Mouse (Mus musculus): ENCODE results near the gene Mme. TPM values are rescaled to one million over a fixed set of nuclear protein-coding genes. Genes with fewer than 3 reads are reported as not detected.

Gene Mme
- polyA plus RNA-seq, 2 experiments, result 0.03 to 0.11 TPM

GRCm38 (mm10) chr3:63398171-63398570, 156.8 kb downstream of the Mme start:
- ATAC-seq (ENCODE audit: insufficient read depth) (no peak), DNase-seq (ENCODE audit: low read depth in 3 of 3, low spot score in 3 of 3) (no peak)
- Histone ChIP-seq H3K27me3 (ENCODE audit: control insufficient read depth, insufficient read depth, low read length) (no peaks in the 10 kb centered on the region), H3K4me1 (replicated peaks; ENCODE audit: control insufficient read depth in 2 of 2, insufficient read depth in 2 of 2, low read length in 1 of 2) (no peaks in the 10 kb centered on the region), H3K9ac (replicated peaks) (no peak overlapping the region), H3K4me2 (ENCODE audit: low read depth) (no peak overlapping the region), H3K9me3 (ENCODE audit: control insufficient read depth, low read length) (no peaks in the 10 kb centered on the region), H3K4me3 (ENCODE audit: insufficient read depth in 1 of 2, low read depth in 2 of 2, low read length in 2 of 2) (no peak overlapping the region), H3K27ac (no peak overlapping the region), H3K36me3 (replicated peaks; ENCODE audit: control insufficient read depth, insufficient read depth, low read depth) (no peaks in the 10 kb centered on the region)
- 68% methylated on average over 4 of the region's 4 CpGs for WGBS (ENCODE audit: insufficient replicate concordance)
- TF ChIP-seq CTCF (IDR thresholded peaks at IDR 0.05; ENCODE audit: low read depth) (no peak), EP300 (IDR thresholded peaks at IDR 0.05; ENCODE audit: low read depth) (no peak)

- H3K9ac ChIP-seq (replicated peaks), result no peak overlapping the region
- ATAC-seq (ENCODE audit: insufficient read depth), result no peak
- H3K27ac ChIP-seq, result no peak overlapping the region
- H3K4me2 ChIP-seq (ENCODE audit: low read depth), result no peak overlapping the region
- TF ChIP-seq EP300 (IDR thresholded peaks at IDR 0.05; ENCODE audit: low read depth), result no peak
- no peak for TF ChIP-seq CTCF (IDR thresholded peaks at IDR 0.05; ENCODE audit: low read depth)
- no peaks in the 10 kb centered on the region for H3K27me3 ChIP-seq (ENCODE audit: control insufficient read depth, insufficient read depth, low read length)
- 58% methylated on average over 3 of the region's 3 CpGs for whole genome bisulfite sequencing (ENCODE audit: insufficient replicate concordance)
- no peaks in the 10 kb centered on the region for H3K4me1 ChIP-seq (replicated peaks; ENCODE audit: control insufficient read depth in 2 of 2, insufficient read depth in 2 of 2, low read length in 1 of 2)
- DNase-seq (ENCODE audit: low read depth in 3 of 3, low spot score in 3 of 3), result no peak
- H3K36me3 ChIP-seq (replicated peaks; ENCODE audit: control insufficient read depth, insufficient read depth, low read depth), result no peaks in the 10 kb centered on the region
- H3K4me3 ChIP-seq (ENCODE audit: insufficient read depth in 1 of 2, low read depth in 2 of 2, low read length in 2 of 2), result no peak overlapping the region
- no peaks in the 10 kb centered on the region for H3K9me3 ChIP-seq (ENCODE audit: control insufficient read depth, low read length)
These were observed 165.1 kb downstream of the Mme start for GRCm38 (mm10) chr3:63406438-63406837.

GRCm38 (mm10) chr3:63411006-63411405, 169.7 kb downstream of the Mme start:
- no peaks in the 10 kb centered on the region for H3K27me3 ChIP-seq (ENCODE audit: control insufficient read depth, insufficient read depth, low read length)
- H3K4me2 ChIP-seq (ENCODE audit: low read depth), result no peak overlapping the region
- H3K4me3 ChIP-seq (ENCODE audit: insufficient read depth in 1 of 2, low read depth in 2 of 2, low read length in 2 of 2), result no peak overlapping the region
- ATAC-seq (ENCODE audit: insufficient read depth) (no peak), DNase-seq (ENCODE audit: low read depth in 3 of 3, low spot score in 3 of 3) (no peak)
- H3K9ac ChIP-seq (replicated peaks), result no peak overlapping the region
- H3K36me3 ChIP-seq (replicated peaks; ENCODE audit: control insufficient read depth, insufficient read depth, low read depth), result no peaks in the 10 kb centered on the region
- no peaks in the 10 kb centered on the region for H3K4me1 ChIP-seq (replicated peaks; ENCODE audit: control insufficient read depth in 2 of 2, insufficient read depth in 2 of 2, low read length in 1 of 2)
- 70% methylated on average over 4 of the region's 4 CpGs for WGBS (ENCODE audit: insufficient replicate concordance)
- TF ChIP-seq CTCF (IDR thresholded peaks at IDR 0.05; ENCODE audit: low read depth) (no peak), EP300 (IDR thresholded peaks at IDR 0.05; ENCODE audit: low read depth) (no peak)
- H3K27ac ChIP-seq, result no peak overlapping the region
- no peaks in the 10 kb centered on the region for H3K9me3 ChIP-seq (ENCODE audit: control insufficient read depth, low read length)

GRCm38 (mm10) chr3:63412220-63412937, 171.0 kb downstream of the Mme start:
- no peak for DNase-seq (ENCODE audit: low read depth in 3 of 3, low spot score in 3 of 3)
- no peak overlapping the region for H3K4me3 ChIP-seq (ENCODE audit: insufficient read depth in 1 of 2, low read depth in 2 of 2, low read length in 2 of 2)

GRCm38 (mm10) chr3:63413046-63413911, 171.9 kb downstream of the Mme start:
- TF ChIP-seq EP300 (IDR thresholded peaks at IDR 0.05; ENCODE audit: low read depth) (no peak), CTCF (IDR thresholded peaks at IDR 0.05; ENCODE audit: low read depth) (no peak)
- no peak for ATAC-seq (ENCODE audit: insufficient read depth)
- Histone ChIP-seq H3K4me1 (replicated peaks; ENCODE audit: control insufficient read depth in 2 of 2, insufficient read depth in 2 of 2, low read length in 1 of 2) (no peaks in the 10 kb centered on the region), H3K36me3 (replicated peaks; ENCODE audit: control insufficient read depth, insufficient read depth, low read depth) (no peaks in the 10 kb centered on the region), H3K27ac (no peak overlapping the region), H3K4me3 (ENCODE audit: insufficient read depth in 1 of 2, low read depth in 2 of 2, low read length in 2 of 2) (no peak overlapping the region), H3K9me3 (ENCODE audit: control insufficient read depth, low read length) (no peaks in the 10 kb centered on the region), H3K9ac (replicated peaks) (no peak overlapping the region), H3K4me2 (ENCODE audit: low read depth) (no peak overlapping the region), H3K27me3 (ENCODE audit: control insufficient read depth, insufficient read depth, low read length) (no peaks in the 10 kb centered on the region)
- no peak for DNase-seq (ENCODE audit: low read depth in 3 of 3, low spot score in 3 of 3)
- WGBS (ENCODE audit: insufficient replicate concordance), result 50% methylated on average over 6 of the region's 6 CpGs

More at GRCm38 (mm10) chr3:63412220-63412937, 171.0 kb downstream of the Mme start:
- WGBS (ENCODE audit: insufficient replicate concordance), result 49% methylated on average over 6 of the region's 6 CpGs
- no peaks in the 10 kb centered on the region for H3K4me1 ChIP-seq (replicated peaks; ENCODE audit: control insufficient read depth in 2 of 2, insufficient read depth in 2 of 2, low read length in 1 of 2)
- no peaks in the 10 kb centered on the region for H3K9me3 ChIP-seq (ENCODE audit: control insufficient read depth, low read length)
- no peak overlapping the region for H3K4me2 ChIP-seq (ENCODE audit: low read depth)
- H3K27me3 ChIP-seq (ENCODE audit: control insufficient read depth, insufficient read depth, low read length), result no peaks in the 10 kb centered on the region
- ATAC-seq (ENCODE audit: insufficient read depth), result no peak
- no peak overlapping the region for H3K27ac ChIP-seq
- no peak overlapping the region for H3K9ac ChIP-seq (replicated peaks)
- no peaks in the 10 kb centered on the region for H3K36me3 ChIP-seq (replicated peaks; ENCODE audit: control insufficient read depth, insufficient read depth, low read depth)
- no peak for TF ChIP-seq EP300 (IDR thresholded peaks at IDR 0.05; ENCODE audit: low read depth)
- TF ChIP-seq CTCF (IDR thresholded peaks at IDR 0.05; ENCODE audit: low read depth), result no peak

All from liver, embryonic 14.5 days (tissue).